ENCODE assay signal across 19 mouse cellular contexts in the genomic region with DNA sequence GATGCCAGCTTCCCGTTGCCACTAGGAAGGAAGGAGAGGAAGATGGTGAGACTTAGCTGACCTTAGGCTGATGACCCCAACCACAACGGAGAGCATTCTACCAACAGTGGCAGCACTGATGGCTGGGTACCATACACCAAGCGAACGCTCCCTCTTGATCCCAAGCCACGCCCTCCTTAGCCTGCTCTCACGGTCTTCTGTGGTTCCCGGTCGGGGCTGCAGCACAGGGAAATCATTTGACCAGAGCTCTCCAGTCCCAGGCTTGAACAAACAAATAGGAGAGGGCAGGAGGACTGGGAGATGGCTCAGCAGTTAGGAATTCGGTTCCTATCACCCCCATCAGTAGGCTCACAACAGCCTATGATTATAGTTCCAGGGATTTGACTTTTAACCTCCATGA.
A peak's percentile ranks its signal among the peaks of the same experiment; 100 is the strongest.
DNase-seq lines count a peak whose midpoint lies in the region; ATAC-seq and TF ChIP-seq lines count a peak whose summit lies in the region.
"Had no signal": no experiment of that assay in that cellular context is flagged by ENCODE, and none has a peak within 500 bp of the region (broad histone marks: within the 10 kb centered on the region; RNA-seq: fewer than 3 reads in every experiment).

No protein-coding gene starts in this region.

- H3K4me2 ChIP-seq in lung, embryonic 16.5 days (ENCODE audit: low read depth, low read length): no peak overlapping the region
- no peak overlapping the region for H3K4me2 ChIP-seq in intestine, embryonic 16.5 days (ENCODE audit: low read depth, low read length)
- H3K4me2 ChIP-seq in stomach, postnatal 0 days (replicated peaks; ENCODE audit: low read depth): no peak overlapping the region
- H3K4me2 ChIP-seq: embryonic facial prominence, embryonic 12.5 days; hindbrain, embryonic 14.5 days had no signal

- H3K27me3 ChIP-seq in lung, embryonic 16.5 days (ENCODE audit: control insufficient read depth, insufficient read depth, low read depth, low read length): no peaks in the 10 kb centered on the region
- H3K27me3 ChIP-seq in intestine, embryonic 16.5 days (replicated peaks; ENCODE audit: control insufficient read depth, insufficient read depth, low read length): no peaks in the 10 kb centered on the region
- H3K27me3 ChIP-seq in stomach, postnatal 0 days (ENCODE audit: control insufficient read depth, insufficient read depth, low read length): no peaks in the 10 kb centered on the region
- H3K27me3 ChIP-seq: embryonic facial prominence, embryonic 12.5 days; Patski had no signal

- H3K9ac ChIP-seq in lung, embryonic 16.5 days (ENCODE audit: low read length): no peak overlapping the region
- no peak overlapping the region for H3K9ac ChIP-seq in intestine, embryonic 16.5 days (ENCODE audit: low read depth, low read length)
- H3K9ac ChIP-seq in stomach, postnatal 0 days (ENCODE audit: low read length): no peak overlapping the region
- H3K9ac ChIP-seq: embryonic facial prominence, embryonic 12.5 days; hindbrain, embryonic 14.5 days had no signal

- no peak overlapping the region for H3K27ac ChIP-seq in lung, embryonic 16.5 days (ENCODE audit: low read length)
- no peak overlapping the region for H3K27ac ChIP-seq in intestine, embryonic 16.5 days (ENCODE audit: low read length)
- H3K27ac ChIP-seq in stomach, postnatal 0 days (replicated peaks): no peak overlapping the region
- H3K27ac ChIP-seq: embryonic facial prominence, embryonic 12.5 days; hindbrain, embryonic 14.5 days had no signal

- no peak for DNase-seq in lung, postnatal 25 days (ENCODE audit: low spot score)
- peak; percentile 40 for DNase-seq in 3T3-L1 (ENCODE audit: low read depth, low spot score)
- peak; percentile 49 for DNase-seq in stomach, postnatal 0 days (ENCODE audit: low spot score)
- no peak for DNase-seq in left cerebral cortex, adult 9 months (ENCODE audit: low spot score in 2 of 2)
- DNase-seq in testis, postnatal 14 days (ENCODE audit: low spot score): no peak
- DNase-seq: adrenal gland, postnatal 14 days; cerebellum, adult 11-12 months; cerebellum, adult 9-10 months; cerebellum, postnatal 25 days; gastrocnemius, postnatal 14 days; heart, postnatal 10 days; heart, postnatal 4 days had no signal

- no peaks in the 10 kb centered on the region for H3K4me1 ChIP-seq in lung, embryonic 16.5 days (replicated peaks; ENCODE audit: control insufficient read depth, insufficient read depth, low read length)
- H3K4me1 ChIP-seq in intestine, embryonic 16.5 days (ENCODE audit: control insufficient read depth, insufficient read depth, low read length): no peaks in the 10 kb centered on the region
- no peaks in the 10 kb centered on the region for H3K4me1 ChIP-seq in stomach, postnatal 0 days (replicated peaks; ENCODE audit: control insufficient read depth, insufficient read depth)
- H3K4me1 ChIP-seq: embryonic facial prominence, embryonic 12.5 days had no signal

- H3K36me3 ChIP-seq in lung, embryonic 16.5 days (ENCODE audit: control insufficient read depth, insufficient read depth, low read length): no peaks in the 10 kb centered on the region
- H3K36me3 ChIP-seq in intestine, embryonic 16.5 days (ENCODE audit: control insufficient read depth, insufficient read depth, low read length): no peaks in the 10 kb centered on the region
- H3K36me3 ChIP-seq in stomach, postnatal 0 days (ENCODE audit: control insufficient read depth, insufficient read depth, low read length): no peaks in the 10 kb centered on the region
- H3K36me3 ChIP-seq: embryonic facial prominence, embryonic 12.5 days had no signal

- no peak for TF ChIP-seq EP300 in stomach, postnatal 0 days (optimal IDR thresholded peaks at IDR 0.05)

- no peak for TF ChIP-seq CTCF in stomach, postnatal 0 days (IDR thresholded peaks at IDR 0.05; ENCODE audit: low read depth)

- no peaks in the 10 kb centered on the region for H3K9me3 ChIP-seq in lung, embryonic 16.5 days (ENCODE audit: control insufficient read depth, low read length)
- H3K9me3 ChIP-seq in intestine, embryonic 16.5 days (ENCODE audit: control insufficient read depth, low read length): no peaks in the 10 kb centered on the region
- no peaks in the 10 kb centered on the region for H3K9me3 ChIP-seq in stomach, postnatal 0 days (ENCODE audit: control insufficient read depth, low read length)
- H3K9me3 ChIP-seq: embryonic facial prominence, embryonic 12.5 days had no signal

- no peak overlapping the region for H3K4me3 ChIP-seq in lung, embryonic 16.5 days (ENCODE audit: low read length)
- no peak overlapping the region for H3K4me3 ChIP-seq in intestine, embryonic 16.5 days (ENCODE audit: low read length)
- H3K4me3 ChIP-seq in stomach, postnatal 0 days (ENCODE audit: low read depth, low read length): no peak overlapping the region
- H3K4me3 ChIP-seq: embryonic facial prominence, embryonic 12.5 days had no signal

- ATAC-seq in lung, embryonic 16.5 days (ENCODE audit: low read depth): peak; percentile 62
- ATAC-seq in intestine, embryonic 16.5 days: peak; percentile 55
- peak; percentile 75 for ATAC-seq in stomach, postnatal 0 days (ENCODE audit: low FRiP score, low TSS enrichment)
- ATAC-seq: activated CD4-positive, CD25-positive, alpha-beta regulatory T cell, adult 4 months; forebrain, embryonic 16.5 days; Patski had no signal

- WGBS in lung, embryonic 16.5 days: 29% methylated on average over 9 of the region's 9 CpGs
- 54% methylated on average over 9 of the region's 9 CpGs for WGBS in intestine, embryonic 16.5 days
- 48% methylated on average over 9 of the region's 9 CpGs for WGBS in stomach, postnatal 0 days

Comparison
In these comparisons a context has a peak if more than half of its experiments do, and no peak if none do; other contexts are left out.
1. DNase-seq: peak in 3T3-L1 (single experiment) and stomach, postnatal 0 days (single experiment); none in lung, postnatal 25 days (single experiment), left cerebral cortex, adult 9 months (0 of 2) and testis, postnatal 14 days (single experiment).
2. Peak in every context shown above with its lines, with median percentiles within 50 percentile points of each other: ATAC-seq.